Mouse (Mus musculus) hematopoietic stem cell, adult 5-6 weeks (primary cell): ENCODE data around the gene Paqr7. TPM values are rescaled to one million over a fixed set of nuclear protein-coding genes. Genes with fewer than 3 reads are reported as not detected.

Source experiments
- ATAC-seq, 2 experiments: fragments of 125-278 bp in 1 of 2; replicated peaks in 1 of 2; 2 replicates each; pipeline ENCODE4 v1.8.0; 2016 to 2017; ENCODE audit warnings: inconsistent platforms in 2 of 2, mild to moderate bottlenecking in 2 of 2, moderate number of reproducible peaks in 2 of 2, low read depth in 1 of 2, moderate TSS enrichment in 1 of 2; ENCODE audit not compliant: low FRiP score in 2 of 2, poor library complexity in 2 of 2, severe bottlenecking in 2 of 2, insufficient read depth in 1 of 2, low TSS enrichment in 1 of 2
- total RNA-seq: library from RNA; stranded (forward); fragments of 172-1452, 232-1000 nt; gene quantifications from 2 replicates; pipeline ENCODE4 v1.2.3, GENCODE M21; 2017

Gene Paqr7
- total RNA-seq, 1 experiment from 2014 or later = 15.6 TPM

DNA sequence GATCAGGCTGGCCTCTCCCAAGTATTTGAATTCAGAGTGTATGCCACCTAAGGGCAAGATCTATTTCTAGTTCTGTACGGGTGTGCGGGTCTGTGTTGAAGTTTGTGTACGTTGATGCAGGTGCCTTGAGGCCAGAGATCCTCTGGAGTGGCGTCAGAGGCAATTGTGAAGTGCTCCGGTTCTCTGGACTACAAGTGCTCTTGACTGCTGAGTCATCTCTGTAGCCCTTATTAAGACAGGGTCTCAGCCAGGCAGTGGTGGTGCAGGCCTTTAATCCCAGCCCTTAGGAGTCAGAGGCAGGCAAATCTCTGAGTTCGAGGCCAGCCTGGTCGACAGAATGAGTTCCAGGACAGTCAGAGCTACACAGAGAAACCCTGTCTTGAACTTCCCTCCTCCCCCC, 19.1 kb downstream of the Paqr7 start:
- ATAC-seq = no peak

DNA sequence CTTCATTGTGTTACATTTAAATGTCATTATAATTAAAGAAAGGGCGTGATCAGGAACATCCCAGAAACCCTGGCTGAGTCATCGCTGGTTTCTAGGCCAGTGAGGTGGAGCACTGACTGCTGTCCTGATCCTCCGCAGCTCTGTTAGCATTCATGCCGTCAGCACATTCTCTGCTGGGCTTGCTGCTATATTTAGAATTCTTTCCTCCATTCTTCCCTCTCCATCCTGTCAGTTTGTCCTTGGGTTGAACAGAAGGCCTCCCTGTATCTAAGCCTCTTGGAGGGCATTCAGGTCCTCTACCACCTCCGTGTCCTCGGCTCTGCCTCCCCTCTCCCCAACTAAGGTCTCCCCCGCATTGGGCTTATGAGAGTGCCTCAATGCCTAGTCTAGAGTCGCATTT, 20.5 kb downstream of the Paqr7 start:
- ATAC-seq = no peak

DNA sequence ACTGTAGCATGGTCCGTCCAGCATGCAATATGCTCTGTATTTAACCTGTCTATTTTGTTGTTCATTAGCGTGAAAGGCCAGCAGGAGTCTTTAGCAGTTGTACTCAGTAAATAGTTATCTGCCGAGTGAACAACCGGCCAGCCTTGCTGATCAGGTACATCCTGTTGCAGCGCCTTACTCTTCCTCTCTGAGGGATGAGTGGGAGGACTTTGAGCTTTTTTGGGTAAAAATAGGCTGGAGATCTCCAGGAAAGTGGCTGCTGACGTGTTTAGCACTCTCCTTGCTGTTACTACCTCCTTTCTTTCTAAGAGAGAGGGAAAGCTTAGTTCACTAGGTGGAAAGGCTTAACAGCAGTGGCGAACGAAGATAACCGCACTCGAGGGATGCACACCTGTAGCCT, 21.2 kb downstream of the Paqr7 start:
- ATAC-seq = no peak

DNA sequence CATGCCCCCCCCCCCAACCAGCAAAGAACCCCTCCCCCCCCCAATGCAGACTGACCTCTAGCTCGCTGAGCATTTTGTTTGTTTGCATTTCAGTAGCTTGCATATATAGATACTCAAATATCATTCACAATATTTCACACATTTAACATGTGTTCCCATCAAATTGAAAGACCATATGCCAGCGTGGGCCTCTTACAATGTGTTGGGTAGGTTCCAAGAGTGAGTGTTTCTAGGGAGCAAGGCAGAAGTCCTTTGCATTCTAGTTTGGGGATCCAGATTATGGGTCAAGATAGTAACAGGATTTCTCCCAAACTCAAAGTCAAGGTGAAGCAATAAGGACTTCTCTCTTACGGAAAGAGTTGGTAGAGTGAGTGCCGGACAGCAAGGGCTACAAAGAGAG, 22.0 kb downstream of the Paqr7 start:
- ATAC-seq = no peak

DNA sequence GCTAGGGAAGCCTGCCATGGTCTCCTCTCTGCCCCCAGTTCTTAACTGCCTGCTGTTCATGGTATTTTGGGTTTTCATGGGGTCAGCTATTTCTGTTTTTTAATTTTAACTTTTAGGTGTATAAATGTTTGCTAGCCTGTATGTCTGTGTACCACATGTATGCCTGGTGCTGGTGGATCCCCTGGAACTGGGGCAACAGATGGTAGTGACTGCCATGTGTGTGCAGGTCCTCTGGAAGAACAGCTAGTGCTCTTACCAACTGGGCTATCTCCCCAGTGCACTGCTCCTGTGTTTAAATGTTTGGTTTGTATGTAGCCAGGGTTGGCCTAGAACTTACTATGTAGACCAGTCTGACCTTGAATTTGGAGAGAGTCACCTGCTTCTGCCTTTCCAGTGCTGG, 22.8 kb downstream of the Paqr7 start:
- no peak for ATAC-seq

DNA sequence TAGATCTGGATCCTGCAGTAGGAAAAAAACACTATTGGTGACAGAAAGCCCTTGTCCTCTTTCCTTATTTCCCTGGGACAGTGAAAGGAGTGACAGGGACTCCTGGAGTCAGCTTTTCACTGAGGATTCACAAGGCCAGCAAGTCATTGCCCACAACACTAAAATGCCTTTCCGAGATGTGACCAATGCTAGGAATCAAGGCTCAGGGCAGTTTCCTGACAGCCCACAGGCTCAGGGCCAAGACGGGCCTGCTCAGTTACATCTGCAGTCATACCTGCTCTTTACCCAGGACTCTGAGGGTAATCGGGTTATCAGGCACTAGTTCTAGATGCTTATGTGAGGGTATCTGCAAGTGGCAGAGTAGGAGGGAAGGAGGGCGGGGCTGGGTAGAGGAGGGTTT, 26.9 kb downstream of the Paqr7 start:
- ATAC-seq = no peak

DNA sequence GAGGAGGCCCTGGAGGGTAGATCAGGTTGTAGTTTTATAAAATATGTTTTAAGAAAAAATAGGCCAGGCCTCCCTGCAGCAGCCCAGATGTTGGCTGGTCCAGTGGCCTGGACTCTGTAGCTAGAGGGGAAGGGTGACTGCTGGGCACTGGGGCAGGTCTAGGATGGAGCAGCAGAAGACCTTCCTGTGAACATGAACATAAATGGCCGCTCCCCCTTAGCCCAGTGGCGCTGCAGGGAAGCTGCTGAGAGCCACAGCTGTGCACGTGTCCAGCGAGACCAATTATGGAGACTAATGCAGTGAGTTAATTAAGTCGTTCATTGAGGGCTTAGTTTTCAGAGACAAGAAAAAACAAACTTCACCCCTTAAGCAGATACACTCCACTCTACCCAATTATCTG, 29.3 kb downstream of the Paqr7 start:
- no peak for ATAC-seq

DNA sequence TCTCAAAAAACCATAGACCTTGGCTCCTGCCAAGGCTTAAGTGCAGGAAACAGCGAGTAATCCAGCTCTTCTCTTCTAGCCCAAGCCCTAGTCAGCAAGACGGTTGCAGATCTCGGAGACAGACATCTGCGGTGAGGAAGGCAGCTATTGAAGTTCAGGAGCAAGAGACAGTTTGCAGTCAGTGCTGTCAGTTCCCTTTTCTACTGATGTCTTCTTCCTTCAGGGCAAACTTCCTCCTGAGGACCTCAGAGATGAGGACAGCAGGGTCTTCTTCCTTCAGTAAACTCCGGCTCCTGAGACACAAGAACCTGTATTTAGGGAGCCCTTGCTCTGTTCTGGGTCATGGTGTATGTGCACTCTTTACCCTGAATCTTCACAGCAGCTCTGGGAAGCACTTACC, 29.7 kb downstream of the Paqr7 start:
- no peak; a peak in 1 of 4 replicates for ATAC-seq

DNA sequence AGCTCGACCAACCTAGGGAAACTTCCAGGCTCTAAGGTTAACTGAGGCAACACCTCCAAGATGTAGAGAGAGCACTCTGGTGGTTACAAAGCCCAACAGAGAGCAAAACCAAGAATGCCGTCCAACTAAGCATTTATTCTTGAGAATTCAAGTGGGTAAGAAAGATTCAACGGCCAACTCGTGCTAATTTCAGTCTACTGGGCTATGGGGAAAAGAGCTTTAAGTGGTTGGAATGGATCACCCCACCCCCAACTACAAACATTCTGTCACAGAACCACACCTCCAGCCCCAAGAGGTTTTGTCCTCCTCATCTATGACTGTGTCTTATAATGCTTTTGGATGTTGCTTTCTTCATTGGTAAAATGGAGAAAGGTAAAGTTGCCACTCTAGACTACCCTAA, 36.4 kb downstream of the Paqr7 start:
- ATAC-seq = no peak

DNA sequence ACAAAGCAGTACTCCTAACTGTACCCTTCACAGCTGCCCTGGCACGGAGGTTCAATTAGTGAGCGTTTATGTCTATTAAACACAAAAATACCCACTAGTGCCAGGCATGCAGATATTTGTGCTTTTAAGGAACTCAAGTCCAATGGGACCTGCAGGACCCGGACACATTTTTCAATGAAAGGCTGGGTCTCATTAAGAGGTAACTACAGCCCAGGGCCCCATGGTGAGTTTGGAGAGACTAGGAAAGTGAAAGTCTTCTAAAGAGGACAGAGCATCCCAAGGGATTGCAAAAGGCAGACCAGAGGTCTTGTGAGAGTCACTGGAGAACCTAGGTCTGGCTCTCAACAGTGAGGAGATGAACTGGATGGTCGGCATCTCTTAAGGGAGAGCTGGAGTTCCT, 36.9 kb downstream of the Paqr7 start:
- ATAC-seq = no peak

DNA sequence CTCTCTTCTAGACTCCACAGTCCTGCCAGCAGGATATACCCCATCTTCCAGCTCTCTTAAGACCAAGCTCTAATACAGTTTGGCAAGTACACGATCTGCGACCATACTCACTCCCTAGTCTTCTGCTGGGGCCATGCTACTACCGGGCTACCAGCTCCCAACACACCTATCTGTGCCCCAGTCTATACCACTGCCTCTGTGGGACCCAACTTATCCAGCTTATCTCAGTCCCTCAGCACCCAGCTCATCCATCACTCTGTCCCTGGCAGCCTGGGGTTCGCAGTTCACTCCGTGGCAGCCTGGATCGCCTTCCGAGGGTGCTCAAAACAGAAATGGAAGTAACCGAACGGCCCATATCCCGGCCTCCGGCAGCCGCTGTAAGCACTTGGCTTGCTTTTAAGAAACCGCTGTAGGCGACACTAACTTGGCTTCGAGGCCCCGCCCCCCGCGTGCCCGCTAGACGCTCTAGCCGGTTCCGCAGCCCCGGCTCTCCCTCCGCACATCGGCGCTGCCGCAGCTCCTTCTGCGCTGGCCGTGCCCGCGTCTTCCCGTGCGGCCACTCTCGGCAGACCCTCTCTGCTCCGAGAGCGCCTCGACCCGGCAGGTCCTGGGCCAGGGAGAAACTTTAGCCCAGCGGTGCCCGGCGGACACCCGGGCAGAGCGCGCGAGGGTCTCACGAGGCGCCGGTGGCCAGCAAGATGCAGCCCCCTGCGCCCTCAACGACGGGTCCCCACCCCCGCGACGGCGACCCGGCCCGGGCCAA, 37.8 kb downstream of the Paqr7 start:
- ATAC-seq = peak in 1 of 2 experiments; percentile 35; a peak in 2 of 4 replicates

DNA sequence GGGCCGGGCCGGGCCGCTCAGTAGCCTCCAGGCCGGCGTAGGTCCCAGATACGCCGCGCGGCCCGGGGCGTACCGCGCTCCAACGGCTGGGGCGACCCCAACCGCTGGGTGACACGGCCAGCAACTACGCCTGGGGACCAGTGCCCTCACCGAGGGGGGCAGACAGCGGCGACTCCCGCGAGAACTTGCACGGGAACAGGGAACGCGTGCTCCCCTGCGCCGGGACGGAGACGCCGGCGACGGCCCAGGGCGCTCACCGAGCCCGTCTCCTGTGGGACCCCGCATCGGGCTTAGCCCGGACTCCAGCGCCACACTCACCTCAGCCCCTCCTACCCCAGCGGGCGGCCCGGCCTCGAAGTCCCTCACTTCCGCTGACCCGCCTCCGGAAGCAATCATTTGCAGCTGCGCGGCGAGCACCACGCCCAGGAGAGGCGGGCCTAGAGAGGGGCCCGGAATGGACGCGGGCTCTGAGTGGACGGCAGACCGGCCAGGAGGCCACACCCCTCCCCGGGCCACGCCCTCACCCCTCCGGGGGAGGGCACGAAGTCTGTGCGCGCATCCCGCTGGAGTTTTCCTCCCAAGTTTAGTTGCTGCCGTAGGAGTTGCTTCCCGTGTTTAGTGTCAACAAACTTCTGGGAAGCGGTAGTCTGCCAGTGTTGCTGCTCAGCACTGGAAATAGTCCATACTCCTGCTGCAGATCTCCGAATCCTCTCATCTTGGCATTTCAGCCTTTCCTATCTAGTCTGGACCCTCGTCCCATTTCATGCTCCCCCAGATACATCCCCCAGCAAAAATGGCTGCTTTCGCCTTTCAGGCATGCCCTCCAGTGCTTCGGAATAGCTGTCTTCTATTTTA, 38.7 kb downstream of the Paqr7 start, which contains the start of gene Mtfr1l:
TSS of gene Mtfr1l (minus strand) at position 456 of the 855 bp plus-strand sequence.
- ATAC-seq = peak; percentile 94 to 98

DNA sequence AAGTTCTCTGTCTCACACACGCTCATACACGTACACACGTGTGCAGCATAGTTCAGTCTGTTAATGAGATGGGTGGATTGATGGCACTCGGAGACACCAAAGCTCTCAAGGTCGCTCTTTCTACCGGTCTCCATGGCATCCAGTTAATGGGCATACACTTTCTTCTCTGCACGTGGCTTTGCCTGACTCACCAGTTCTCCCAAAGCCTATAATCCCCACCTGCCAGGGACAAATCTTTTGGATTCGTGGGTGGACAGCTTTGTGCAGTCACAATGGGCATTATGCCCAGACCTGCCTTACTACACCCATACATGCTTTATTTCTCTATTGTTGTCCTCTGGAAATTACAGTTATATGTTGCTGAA, 39.3 kb downstream of the Paqr7 start:
- no peak for ATAC-seq

DNA sequence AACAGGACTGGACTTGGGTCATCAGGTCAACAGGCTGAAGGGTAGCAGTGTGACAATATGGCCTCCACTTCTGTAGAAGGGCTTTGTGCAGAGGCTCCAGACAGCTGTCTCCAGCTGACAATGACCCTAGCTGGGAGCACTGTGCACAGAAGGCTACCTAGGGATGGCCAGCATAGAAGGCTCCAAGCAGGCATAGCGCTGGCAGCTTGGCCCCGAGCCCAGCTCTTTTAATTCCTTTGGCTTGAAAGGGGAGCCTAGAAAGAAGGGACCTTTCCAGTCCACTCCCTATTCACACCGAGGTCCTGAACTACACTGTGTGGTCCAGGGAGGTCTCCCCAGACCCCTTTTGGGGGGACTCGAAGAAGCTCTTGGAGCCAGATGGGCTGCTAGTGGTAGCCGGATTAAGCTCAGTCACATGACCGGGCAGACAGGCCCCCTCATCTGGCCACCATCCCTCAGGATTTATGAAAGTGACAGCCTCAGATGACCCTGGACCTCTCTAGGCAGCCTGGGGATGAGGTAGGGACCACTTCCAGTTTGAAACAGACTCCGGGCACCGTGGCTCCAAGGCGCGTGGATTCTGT, 42.6 kb downstream of the Paqr7 start:
- no peak for ATAC-seq

DNA sequence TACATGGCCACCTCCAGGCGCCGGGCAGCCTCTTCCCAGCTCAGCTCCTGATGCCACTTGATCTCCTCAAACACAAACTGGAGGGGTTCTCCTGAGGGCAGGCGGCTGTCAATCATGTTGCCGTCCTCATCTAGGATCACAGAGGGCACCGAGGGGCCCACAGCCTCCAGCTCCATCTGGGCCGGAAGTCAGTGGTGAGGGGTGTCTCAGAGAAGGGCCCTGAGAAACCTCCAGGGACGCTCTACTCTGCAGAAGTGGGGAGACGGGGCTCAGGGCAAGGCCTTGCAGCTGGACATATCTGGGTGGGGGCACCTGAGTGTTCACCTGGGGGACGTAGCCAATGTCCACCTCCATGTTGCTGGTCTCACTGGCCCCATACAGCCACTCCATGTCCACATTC, 46.2 kb downstream of the Paqr7 start:
- no peak for ATAC-seq

DNA sequence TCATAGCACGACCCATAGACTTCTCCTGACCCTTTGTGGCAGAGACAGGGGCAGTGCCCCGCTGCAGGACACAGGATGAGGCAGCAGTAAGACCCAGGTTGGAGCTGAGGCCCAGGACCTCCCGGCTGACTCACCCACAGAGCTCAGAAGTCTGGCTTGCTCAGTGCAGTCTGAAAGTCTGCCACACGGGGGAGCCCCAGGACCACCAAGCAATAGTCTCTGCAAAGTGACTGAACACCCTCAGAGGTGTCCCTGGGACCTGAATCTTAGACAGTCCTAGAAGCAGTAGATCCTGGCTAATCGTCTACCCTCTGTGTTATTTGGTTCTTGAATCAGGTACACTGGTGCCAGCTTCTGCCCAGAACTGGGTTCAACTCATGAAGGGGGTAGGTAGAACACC, 46.8 kb downstream of the Paqr7 start:
- ATAC-seq = peak; percentile 69 to 70

DNA sequence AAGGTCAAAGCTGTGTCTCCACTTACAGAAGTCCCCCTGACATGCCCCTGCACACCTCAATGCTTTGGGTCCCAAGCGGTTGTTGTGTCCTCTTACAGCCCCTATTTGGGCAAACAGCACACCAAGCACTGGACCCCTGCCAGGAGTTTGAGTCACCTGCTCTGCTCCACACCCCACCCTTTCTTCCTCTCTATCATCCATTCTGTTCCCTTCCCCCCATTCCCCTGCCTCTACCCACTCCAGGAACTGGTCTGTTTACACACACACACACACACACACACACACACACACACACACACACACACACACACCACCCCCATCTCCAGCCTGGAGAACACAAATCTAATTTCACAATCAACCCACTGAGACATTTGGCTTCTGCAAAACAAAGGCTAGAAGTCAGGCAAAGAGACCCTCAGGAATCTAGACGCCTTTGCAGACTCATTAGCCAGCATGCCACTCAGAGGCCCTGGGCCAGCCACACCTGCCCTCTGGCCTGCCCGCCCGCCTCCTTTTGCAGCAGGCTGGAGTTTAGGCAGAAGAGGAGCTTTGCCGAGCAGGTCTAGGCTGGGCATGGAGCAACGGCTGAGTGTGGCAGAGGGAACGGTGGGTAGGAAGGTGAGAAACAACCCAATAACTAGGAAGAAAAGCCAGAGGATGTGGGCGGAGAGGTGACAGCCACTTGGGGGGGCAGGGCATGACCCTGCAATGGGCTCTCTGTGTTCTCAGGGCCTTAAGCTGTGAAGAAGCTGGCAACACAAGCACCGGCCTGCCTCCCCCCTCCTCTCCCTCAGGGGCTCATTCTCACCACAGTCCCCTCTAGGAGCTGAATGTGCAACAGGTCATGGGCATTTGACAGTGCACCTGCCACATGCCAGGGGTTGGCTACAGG, 50.6 kb downstream of the Paqr7 start:
- no peak for ATAC-seq
